Mouse (Mus musculus) liver, adult 10 weeks (tissue): ENCODE measurements around the gene Ccdc120. TPM values are rescaled to one million over a fixed set of nuclear protein-coding genes. Genes with fewer than 3 reads are reported as not detected.

Experiments used
- polyA plus RNA-seq: library from polyadenylated mRNA; stranded (reverse); fragments of 350-450 nt; fragmentation: Illumina TruSeq; extraction: RNeasy Lipid Tissue Mini Kit (QIAGEN cat#74804); gene quantifications from one replicate; pipeline ENCODE4 v1.2.3, GENCODE M21; 2014; ENCODE audit warnings: low read depth, low replicate concordance

Gene Ccdc120
- 0.26 TPM for polyA plus RNA-seq

GRCm38 (mm10) chrX:7750432-7751116 lies at the start of gene Ccdc120:
TSS of gene Ccdc120 (minus strand) at chrX:7750905.

GRCm38 (mm10) chrX:7789542-7790136 lies 38.9 kb upstream of the Ccdc120 start, which contains the start of gene Gripap1:
TSS of gene Gripap1 (plus strand) at chrX:7789765.

DNA sequence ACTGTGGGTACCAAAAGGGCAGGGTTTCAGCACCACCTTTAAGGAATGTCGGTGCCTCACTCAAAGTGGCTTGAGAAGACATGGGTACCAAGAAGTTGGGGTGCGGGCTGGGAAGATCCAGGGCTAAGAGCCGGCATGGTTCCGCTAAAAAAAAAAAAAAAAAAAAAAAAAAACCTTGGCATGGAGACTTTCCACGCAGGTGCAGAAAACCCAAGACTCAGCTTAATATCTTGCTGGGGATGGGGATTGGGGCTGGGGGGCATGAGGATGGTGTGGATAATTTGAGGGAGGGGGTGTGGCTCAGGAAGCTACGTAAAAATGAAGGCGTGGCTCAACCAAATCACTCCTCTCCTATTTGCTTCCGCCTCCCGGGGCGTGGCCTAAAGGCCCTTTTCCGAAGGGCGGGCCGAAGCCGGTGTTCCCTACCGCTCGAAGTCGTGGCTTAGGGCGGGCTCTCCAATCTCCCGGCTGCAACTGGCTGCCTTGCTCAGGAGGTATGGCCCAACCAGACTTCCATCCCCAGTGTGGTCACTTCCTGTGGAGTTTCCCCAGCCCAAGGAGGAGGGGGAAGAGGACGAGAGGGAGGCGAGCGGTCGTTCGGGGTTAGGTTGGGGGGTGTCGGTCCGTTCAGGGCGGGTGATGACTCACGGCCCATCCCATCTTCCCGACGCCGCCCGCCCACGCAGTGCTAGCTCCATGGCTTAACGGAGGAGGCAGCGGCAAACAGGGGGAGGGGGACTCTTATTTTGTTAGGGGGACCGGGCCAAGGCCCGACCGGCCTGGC lies 11.6 kb upstream of the Ccdc120 start, which contains the start of gene Tfe3:
TSS of gene Tfe3 (plus strand) at position 424 of the 784 bp plus-strand sequence.

GRCm38 (mm10) chrX:7728215-7728921 lies 22.3 kb downstream of the Ccdc120 start, which contains the start of gene Praf2:
TSS of gene Praf2 (plus strand) at chrX:7728439.

GRCm38 (mm10) chrX:7721514-7722281 lies 29.0 kb downstream of the Ccdc120 start, which contains the start of gene Gm45208:
TSS of gene Gm45208 (plus strand) at chrX:7722245.

GRCm38 (mm10) chrX:7714135-7714899 lies 36.4 kb downstream of the Ccdc120 start, which contains the start of gene Wdr45:
TSS of gene Wdr45 (plus strand) at chrX:7714333.

GRCm38 (mm10) chrX:7696954-7697381 lies 53.7 kb downstream of the Ccdc120 start, which contains the start of gene Gpkow:
TSS of gene Gpkow (plus strand) at chrX:7697131.

Other genes with a start within 250 kb of the Ccdc120 start
- gene Foxp3, start 177.3 kb downstream of the Ccdc120 start, polyA plus RNA-seq: 0.34 TPM
- not detected for gene Ppp1r3f, start 176.6 kb downstream of the Ccdc120 start, polyA plus RNA-seq
- 2.4 TPM for gene Ccdc22, start 145.4 kb downstream of the Ccdc120 start, polyA plus RNA-seq
- not detected for gene Cacna1f, start 143.8 kb downstream of the Ccdc120 start, polyA plus RNA-seq
- gene Syp, start 112.4 kb downstream of the Ccdc120 start, polyA plus RNA-seq: 0.45 TPM
- 2.7 TPM for gene Prickle3, start 93.6 kb downstream of the Ccdc120 start, polyA plus RNA-seq
- gene Plp2, start 79.5 kb downstream of the Ccdc120 start, polyA plus RNA-seq: 1.5 TPM
- gene Magix, start 69.7 kb downstream of the Ccdc120 start, polyA plus RNA-seq: 4.8 TPM
- 18.2 TPM for gene Gpkow, start 53.8 kb downstream of the Ccdc120 start, polyA plus RNA-seq
- gene Wdr45, start 36.6 kb downstream of the Ccdc120 start, polyA plus RNA-seq: 12.3 TPM
- not detected for gene Gm45208, start 28.7 kb downstream of the Ccdc120 start, polyA plus RNA-seq
- gene Praf2, start 22.5 kb downstream of the Ccdc120 start, polyA plus RNA-seq: 2.0 TPM
- gene Tfe3, start 11.7 kb upstream of the Ccdc120 start, polyA plus RNA-seq: 4.8 TPM
- 16.7 TPM for gene Gripap1, start 38.9 kb upstream of the Ccdc120 start, polyA plus RNA-seq
- not detected for gene Kcnd1, start 71.4 kb upstream of the Ccdc120 start, polyA plus RNA-seq
- 24.3 TPM for gene Otud5, start 90.5 kb upstream of the Ccdc120 start, polyA plus RNA-seq
- 2.3 TPM for gene Pim2, start 127.4 kb upstream of the Ccdc120 start, polyA plus RNA-seq
- 3.7 TPM for gene Slc35a2, start 133.1 kb upstream of the Ccdc120 start, polyA plus RNA-seq
- 13.4 TPM for gene Pqbp1, start 148.4 kb upstream of the Ccdc120 start, polyA plus RNA-seq
- 4.2 TPM for gene Timm17b, start 148.5 kb upstream of the Ccdc120 start, polyA plus RNA-seq
- not detected for gene Gm10491, start 156.9 kb upstream of the Ccdc120 start, polyA plus RNA-seq
- not detected for gene Gm10490, start 158.6 kb upstream of the Ccdc120 start, polyA plus RNA-seq
- gene Pcsk1n, start 168.9 kb upstream of the Ccdc120 start, polyA plus RNA-seq: not detected
- not detected for gene Eras, start 177.7 kb upstream of the Ccdc120 start, polyA plus RNA-seq
- gene Hdac6, start 197.0 kb upstream of the Ccdc120 start, polyA plus RNA-seq: 2.6 TPM
- not detected for gene Gata1, start 227.2 kb upstream of the Ccdc120 start, polyA plus RNA-seq